Mouse (Mus musculus): ENCODE results near the gene 4933427I04Rik.

Gene 4933427I04Rik

DNA sequence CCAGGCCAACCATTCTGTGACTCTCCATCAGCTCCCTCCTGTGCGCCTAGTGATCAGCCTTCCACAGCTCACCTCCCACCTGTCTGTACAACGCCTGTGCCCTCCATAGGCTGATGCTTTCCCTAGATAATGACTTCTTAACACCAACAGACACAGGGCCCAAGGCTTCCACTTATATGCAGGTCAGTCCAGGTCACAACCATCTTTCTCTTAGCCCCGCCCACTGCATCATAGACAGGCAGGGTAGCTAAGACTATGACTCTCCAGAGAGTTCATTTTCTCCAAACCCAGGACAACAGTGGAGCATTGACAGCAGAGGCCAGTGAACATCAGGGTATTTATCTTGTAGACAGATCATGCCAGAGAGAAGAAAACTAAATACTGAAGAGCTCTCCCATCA, at the start of gene 4933427I04Rik:
TSS of gene 4933427I04Rik (plus strand) at position 301 of the 400 bp plus-strand sequence.
- no peak for DNase-seq (ENCODE audit: low spot score)

DNA sequence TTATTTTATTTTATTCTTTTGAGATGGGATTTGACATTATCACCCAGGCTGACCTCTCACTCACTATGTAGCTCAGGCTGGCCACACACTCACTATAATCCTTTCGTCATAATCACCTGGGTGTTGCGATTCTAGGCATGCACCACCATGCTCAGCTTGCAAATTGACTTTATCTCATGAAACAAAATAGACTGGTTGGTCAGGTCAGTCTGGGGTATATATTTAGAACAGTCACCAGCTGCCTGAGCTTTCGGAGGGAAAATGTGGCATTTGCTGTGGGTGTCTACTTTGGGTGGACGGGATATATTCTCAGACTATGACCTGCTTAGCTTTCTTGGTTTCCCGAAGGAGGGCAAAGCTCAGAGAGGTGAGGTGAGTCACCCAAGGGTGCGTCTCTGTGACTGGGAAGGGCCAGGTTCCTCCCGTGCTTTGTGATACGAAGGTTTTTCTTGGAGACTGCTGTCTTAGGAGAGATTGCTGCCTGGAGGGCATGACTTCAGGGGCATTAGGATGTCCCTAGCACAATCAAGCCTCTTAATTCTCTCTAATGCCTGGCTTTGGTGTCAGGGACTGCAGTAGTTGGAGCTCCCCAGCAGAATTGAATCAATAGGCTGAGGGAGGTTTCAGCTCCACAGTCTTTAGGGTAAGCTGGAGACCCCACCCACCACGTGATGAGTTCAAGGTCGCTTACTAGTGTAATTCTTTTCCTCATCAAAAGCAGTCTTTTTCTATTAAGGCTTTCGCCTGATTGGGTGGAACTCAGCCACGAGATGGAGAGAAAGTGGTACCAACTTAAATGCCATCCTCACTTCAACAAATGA, 48.8 kb upstream of the 4933427I04Rik start:
- DNase-seq (ENCODE audit: low spot score) = no peak

GRCm38 (mm10) chr4:123812525-123812924, 47.0 kb upstream of the 4933427I04Rik start:
- DNase-seq (ENCODE audit: low spot score) = no peak

- DNase-seq (ENCODE audit: low spot score) = no peak
These were observed 45.4 kb upstream of the 4933427I04Rik start for GRCm38 (mm10) chr4:123814030-123814501.

- DNase-seq (ENCODE audit: low spot score) = peak; percentile 10
These were observed 40.3 kb upstream of the 4933427I04Rik start for GRCm38 (mm10) chr4:123819093-123819610.

DNA sequence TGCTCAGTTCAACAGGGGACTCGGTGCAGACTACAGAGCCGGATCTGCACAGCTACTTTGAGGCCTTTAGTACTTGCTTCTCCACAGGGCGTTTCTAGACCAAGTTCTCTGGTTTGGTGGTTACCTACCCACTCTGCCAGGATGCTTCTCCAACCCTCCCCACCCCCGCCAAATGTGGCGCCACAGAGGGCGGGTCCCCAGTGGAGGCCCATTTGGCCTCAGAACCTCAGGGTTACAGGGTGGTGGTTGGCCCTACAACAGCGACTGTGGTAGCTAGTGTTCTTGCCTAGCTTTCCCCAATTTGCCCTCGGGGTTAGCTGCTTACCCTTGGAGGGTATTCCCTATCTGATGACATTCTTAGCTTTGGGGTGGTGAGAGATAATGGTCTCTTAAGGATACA, 17.4 kb upstream of the 4933427I04Rik start:
- DNase-seq (ENCODE audit: low spot score) = no peak

DNA sequence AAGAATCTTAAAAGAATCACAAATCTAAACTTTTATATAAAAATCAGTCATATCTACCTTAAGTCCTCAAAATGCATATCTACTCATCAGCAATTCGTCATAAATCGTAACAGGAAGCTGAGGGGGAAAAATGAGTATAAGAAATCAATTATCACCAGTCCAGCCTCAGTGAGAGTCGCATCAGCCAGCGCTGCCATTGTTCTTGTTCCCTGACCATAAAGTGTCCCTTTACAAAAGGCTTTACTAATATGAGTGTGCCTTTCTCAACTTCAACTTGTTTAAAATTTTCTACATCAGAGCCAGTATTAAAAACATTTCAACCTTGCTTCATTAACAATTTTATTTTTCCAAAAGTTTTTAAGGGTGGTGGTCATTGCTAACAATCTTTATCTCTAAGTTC, 2.6 kb upstream of the 4933427I04Rik start:
- no peak for DNase-seq (ENCODE audit: low spot score)

DNA sequence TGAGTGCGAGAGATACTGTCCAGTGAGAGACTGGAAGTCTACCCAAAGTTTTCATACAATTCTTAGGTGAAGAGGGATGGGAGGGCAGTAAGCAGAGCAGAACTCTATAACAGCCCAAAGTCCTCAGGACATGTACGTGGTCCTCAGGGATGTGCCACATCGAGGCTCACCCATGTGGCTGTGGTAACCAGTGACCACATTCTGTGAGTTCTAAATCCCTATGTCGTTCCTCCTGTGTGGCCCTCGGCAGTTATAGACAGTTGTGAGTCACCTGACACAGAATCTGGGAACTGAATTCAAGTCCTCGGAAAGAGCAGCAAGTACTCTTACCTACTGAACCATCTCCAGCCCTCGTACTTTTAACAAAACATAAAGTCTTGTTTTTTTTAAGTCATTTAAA, 1.4 kb upstream of the 4933427I04Rik start:
- DNase-seq (ENCODE audit: low spot score) = no peak

DNA sequence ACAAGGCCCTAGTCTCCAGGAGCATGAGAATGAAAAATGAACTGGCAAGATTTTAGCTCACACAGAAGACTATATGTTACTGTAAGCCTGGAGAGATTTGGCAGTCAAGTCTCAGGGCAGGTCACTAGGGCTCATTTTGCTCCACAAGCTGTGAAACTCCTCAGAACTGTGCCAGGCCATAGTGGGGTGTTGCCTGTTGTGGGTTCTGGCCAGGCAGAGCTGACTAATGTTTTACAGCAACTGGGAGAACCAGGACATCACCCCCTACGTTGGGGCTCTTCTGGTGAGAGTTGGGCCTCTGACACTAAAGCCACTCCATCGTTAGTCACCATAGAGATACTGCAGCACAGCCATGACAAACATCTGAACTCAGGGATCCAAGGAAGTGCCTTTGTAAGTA, 324 bp downstream of the 4933427I04Rik start:
- DNase-seq (ENCODE audit: low spot score) = no peak

- no peak for DNase-seq (ENCODE audit: low spot score)
These were observed 1.1 kb downstream of the 4933427I04Rik start for GRCm38 (mm10) chr4:123860621-123861020.

- no peak for DNase-seq (ENCODE audit: low spot score)
These were observed 34.2 kb downstream of the 4933427I04Rik start for GRCm38 (mm10) chr4:123893726-123894125.

GRCm38 (mm10) chr4:123894295-123894694, 34.8 kb downstream of the 4933427I04Rik start:
- DNase-seq (ENCODE audit: low spot score) = no peak

- peak; percentile 34 for DNase-seq (ENCODE audit: low spot score)
These were observed 39.2 kb downstream of the 4933427I04Rik start for GRCm38 (mm10) chr4:123898696-123899095.

DNA sequence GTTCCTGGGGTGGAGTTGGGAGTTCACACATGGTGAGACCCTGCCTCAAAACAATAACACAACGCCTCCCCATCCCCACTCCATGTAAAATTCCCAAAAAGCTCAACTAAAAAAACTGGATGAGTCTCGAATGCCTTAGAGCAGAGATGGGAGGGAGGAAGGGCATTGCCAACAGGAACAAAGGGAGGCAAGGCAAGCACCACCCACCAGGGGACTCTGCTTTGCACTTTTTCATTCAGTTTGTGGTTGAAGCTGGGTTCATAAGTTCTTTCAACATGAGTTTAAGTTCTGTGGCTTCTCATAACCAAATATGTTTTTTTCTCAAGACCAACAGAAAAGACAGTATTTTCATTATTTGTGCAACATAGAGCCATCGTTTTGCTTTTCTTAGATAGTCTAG, 44.0 kb downstream of the 4933427I04Rik start:
- no peak for DNase-seq (ENCODE audit: low spot score)

DNA sequence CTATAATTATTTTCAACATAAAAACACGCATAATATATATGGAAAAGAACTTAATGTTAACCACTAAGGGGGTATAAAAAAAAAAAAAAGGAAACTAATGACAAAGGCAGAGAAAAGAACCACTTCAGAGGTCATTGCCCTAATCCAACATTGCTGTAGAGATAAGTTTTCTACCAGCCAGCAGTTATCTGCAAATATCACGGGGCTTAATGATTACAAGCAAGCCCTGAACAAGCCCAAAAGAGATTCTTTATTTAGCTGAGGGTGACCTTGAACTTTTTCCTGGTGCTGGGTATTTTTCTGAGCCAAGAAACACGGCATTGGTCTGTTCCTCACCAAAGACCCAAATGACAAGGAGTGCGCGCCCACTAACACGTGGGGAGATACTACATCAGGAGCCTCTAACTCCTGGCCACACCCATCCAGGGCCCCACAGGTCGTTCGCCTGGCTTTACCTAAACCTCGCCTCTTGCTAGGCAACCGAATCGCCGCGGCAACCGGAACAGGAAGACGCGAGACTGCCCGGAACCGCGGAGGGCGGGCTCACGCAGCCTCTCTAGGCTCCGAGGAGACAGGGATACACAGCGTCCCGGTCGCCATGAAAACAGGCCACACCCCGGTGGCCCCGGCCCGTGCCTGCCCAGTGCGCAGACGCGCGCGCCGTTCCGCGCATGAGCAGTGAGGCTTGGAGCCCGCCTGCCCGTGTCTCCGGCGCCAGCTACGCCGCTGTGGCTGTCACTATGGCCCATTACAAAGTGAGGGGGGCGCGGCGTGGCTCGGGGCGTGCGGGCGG, 45.0 kb downstream of the 4933427I04Rik start, which contains the start of gene Mycbp:
TSS of gene Mycbp (plus strand) at position 500 of the 793 bp plus-strand sequence.
- peak; percentile 98 for DNase-seq (ENCODE audit: low spot score)

GRCm38 (mm10) chr4:123905126-123905668, 45.7 kb downstream of the 4933427I04Rik start:
- no peak for DNase-seq (ENCODE audit: low spot score)

DNA sequence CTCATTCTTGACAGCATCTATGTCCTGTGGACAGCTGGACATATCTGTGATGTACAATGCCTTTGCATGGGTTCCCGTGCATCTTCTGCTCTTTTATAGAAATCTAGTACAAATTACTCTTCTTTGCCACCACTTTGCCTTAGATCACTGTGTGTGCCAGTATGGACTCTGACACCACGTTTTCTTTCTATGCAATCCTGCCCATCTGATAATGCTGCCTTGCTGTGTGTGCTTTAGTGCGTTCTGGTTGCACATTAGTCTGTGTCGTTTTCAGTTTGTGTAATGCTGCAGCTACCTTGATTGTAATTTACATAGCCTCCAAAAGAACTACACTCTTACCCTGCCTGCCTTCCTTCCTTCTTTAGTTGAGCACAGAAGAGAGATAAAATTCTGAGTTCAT, 52.0 kb downstream of the 4933427I04Rik start:
- DNase-seq (ENCODE audit: low spot score) = no peak

DNA sequence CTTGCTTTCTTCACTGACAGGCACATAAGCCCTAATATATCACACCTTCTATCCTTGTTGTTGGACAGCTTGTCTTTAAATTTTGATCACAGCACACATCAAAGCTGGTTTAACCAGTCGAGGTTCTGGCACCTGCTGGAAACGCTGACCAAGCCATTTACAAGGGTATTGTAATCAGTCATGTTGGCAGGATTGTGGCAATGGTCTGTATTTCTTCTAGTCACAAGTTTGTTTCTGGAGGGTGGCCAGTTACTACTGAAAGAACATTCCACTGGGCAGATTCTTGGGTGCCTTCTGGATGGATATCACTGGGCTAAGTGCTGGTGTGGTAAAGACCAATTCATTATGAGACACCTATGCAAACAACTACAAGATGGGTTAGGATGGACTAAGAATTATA, 53.0 kb downstream of the 4933427I04Rik start:
- no peak for DNase-seq (ENCODE audit: low spot score)

Measured in layer of hippocampus, adult 11-12 months (tissue).